Mouse (Mus musculus) ovary, postnatal 10 days (tissue): ENCODE results near the gene Mvb12b.
A peak's percentile ranks its signal among the peaks of the same experiment; 100 is the strongest.

Experiments used
- DNase-seq: peaks from one replicate; pipeline ENCODE4 v3.0.0; 2022; ENCODE audit warnings: low spot score

Mvb12b gene

DNA sequence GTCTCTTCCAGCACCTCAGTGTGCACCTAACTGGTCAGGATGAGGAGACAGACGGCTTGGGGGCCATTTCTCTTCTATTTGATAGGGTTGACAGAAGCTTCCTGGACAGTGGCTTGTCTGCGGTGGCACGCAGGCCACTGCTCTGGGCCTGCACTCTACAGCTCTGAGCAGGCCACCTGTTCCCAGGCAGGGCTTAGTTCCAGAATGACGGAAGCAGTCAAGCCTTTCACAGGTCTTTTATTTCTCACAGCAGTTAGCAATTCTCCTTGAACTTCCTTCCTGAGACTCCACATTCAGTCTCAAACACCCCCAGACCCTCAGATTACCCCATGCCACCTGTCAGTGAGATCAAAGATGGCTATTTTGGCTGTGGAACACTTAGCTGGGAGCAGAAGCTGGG lies 109.3 kb downstream of the Mvb12b start:
- no peak for DNase-seq

DNA sequence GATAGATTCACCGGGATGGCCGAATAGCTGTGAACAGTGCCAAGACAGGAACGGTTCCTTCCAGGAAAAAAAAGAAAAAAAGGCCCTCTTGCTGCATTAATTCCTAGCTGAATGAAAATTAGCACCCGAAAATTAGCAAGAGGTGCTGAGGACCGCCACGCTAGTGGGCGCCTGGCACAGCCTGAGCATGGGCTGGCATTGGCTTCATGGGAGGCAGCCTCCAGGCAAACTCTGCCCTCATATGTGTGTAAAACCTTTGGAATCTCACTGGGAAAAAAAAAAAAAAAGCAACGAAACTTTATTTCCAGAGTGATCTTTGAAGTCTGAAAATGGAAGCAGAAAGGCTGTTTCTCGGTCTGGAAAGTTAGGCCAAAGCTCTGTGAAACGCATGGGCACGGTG lies 110.7 kb downstream of the Mvb12b start:
- DNase-seq, result no peak

DNA sequence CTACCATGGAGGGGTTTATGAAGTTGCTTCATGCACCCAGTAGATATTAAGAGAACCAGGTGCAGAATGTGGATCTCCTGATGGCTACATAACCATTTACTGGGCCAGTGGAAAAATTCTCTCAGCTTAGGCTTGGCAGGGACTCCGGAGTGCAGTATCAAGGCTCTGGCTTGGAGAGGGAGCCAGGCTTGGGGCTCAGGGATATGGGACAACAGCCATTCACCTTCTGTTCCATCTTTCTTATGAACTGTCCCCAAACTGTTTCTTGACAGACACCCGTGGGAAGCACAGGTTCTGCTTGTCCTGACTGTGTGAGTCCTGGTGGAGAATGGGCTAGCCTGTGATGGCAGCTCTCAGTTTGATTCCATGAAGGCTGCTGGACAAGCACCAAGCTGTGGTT lies 112.9 kb downstream of the Mvb12b start:
- no peak for DNase-seq

DNA sequence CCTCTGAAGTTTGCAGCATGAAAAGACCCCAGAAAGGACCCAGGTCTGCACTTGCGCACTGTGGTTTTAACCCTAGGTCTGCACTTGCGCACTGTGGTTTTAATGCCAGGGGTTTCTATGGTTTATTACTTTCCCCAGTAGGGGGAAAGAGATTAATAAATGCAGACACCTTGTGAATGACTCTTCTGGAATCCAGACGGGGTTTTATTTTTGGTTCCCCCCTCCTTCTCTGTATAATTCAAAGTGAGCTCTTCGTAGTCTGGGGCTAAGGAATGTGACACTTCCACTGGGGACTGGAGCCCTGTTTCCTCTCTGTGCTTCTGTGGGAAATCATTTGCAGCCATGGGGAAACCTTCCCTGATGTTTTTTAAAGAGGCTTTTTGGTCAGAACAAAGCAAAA lies 113.6 kb downstream of the Mvb12b start:
- DNase-seq, result no peak

DNA sequence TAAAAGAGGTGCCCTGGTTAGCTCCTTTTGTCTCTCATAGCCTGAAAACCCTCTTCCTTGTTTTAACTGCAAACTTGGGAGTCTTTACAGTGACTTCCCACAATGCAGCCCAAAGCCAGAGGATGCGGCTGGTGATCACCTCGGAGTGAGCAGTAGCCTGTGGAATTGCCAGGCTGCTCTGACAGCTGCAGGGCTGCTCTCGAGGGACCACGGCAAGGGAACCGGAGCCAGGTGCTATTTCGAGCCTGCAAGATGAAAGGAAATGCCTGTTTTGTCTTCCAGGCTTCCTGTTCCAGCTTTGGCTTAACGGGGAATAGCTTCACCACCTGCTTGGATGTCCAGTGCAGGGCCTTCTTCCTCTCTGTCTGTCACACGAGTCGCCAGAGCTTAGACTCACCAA lies 115.3 kb downstream of the Mvb12b start:
- DNase-seq, result no peak

DNA sequence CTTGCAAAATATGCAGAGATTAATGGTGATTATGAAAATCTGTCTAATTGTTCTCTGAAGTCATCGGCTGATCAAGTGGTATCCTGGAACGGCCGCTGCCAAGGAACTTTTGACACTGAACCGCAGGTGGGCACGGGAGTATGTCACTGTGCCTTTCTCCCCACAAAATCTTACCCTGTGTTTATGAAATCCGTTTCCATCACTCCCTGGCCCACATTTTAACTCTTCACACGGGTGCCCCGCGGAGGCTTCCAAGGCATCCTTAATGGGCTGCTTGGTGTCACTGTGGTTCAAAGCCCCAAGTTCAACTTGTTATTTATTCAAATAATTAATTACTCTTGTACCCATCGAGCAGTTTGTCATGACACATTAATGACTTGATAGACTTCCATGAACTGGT lies 116.4 kb downstream of the Mvb12b start:
- no peak for DNase-seq

DNA sequence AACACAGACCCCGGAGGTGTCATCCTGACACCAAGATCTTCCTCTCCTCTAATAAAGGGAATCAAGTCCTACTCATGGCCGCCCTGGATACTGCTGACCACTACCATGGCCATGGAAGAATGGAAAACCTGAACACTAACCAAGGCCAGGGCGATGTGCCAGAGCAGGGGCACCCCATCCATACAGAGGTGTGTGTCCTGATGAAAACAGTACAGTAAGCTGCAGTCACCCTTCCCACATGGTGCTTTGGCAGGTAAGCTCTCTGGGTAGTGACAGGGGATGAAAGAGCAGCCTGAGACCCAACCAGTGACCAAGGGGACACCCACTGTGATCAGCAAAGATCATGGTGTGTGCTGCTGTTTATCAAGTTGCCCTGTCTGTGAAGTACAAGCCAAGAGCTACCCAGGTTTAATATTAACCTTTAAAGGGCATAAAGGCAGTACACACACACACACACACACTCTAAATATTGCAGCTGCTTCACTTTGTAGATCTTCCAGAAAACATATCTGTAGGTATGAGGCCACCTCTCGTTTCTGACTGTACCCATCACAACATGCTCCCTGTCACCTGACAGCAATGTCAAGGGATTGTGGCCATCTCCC lies 117.1 kb downstream of the Mvb12b start:
- DNase-seq, result no peak

DNA sequence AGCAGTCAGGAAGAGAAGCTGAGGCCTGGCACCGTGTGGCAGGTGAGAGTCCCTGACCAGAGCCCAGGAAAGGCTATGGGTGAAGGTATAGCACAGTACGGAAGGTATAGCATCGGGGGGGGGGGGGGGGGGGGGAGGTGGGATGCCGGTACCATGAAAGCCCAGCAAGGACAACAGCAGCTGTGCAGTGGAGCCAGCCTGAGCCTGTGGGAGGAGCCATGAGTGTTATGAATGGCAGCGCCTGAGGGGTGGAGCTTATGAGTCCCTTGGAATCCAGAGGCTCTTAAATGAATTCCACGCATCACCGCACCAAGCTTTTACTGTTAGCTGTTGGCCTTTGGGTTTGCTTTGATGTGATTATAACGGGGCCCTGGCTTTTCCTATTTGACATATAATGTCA lies 123.3 kb downstream of the Mvb12b start:
- DNase-seq, result no peak

DNA sequence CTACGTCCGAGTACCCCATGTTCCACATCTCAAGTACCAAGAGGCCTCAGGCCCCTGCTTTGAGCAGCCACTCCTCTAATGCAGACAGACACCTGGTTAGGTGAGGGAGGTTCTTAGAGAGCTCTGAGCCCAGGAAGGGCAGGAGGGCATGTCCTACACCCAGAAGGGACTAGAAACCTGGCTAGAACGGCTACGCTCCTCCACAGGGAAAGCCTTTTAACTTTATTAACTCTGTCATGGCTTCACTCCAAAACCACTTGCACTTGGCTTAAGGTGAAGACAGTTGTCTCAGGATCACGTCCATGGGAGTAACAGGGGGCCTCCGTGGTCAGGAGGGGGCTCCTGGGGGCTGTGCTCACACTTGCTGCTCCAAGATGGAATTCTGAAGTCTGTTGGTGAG lies 125.5 kb downstream of the Mvb12b start:
- DNase-seq, result no peak

DNA sequence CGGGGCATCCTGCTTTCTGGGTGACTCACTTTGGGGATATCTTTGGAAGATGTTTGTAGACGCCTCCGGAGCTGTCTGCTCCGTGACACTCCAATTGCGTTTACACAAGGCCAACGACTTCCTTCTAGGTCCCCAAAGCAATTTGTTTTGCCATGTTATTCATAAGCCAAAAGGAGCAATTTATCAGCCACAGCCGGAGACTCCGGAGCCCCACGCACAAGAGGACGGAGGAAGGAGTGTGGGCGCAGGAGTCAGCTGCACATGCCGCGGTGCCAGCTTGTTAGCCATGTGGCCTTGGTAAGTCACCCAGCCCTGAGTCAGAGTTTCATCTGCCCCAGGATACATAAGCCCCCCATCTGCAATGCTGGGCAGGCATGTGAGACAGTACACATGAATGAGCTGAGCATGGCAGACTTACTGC lies 127.2 kb downstream of the Mvb12b start:
- no peak for DNase-seq

DNA sequence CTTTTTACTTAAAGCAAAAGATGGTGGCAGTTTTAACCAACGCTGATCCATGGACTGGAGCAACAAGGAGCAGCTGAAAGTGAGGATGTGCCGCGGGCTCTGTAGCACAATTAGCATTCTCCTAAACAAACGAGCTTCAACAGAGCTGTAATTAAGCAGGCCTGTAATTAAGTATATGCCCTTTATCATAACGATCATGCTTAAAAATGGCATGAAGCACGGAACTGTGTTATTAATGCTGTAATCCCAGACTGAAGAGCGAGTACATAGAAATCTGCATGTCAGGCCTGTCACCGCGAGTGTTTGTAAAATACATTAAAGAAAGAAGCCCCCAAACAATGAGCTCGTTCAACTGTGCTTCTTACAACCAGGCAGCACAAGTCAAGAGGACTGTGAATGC lies 128.3 kb downstream of the Mvb12b start:
- no peak for DNase-seq

DNA sequence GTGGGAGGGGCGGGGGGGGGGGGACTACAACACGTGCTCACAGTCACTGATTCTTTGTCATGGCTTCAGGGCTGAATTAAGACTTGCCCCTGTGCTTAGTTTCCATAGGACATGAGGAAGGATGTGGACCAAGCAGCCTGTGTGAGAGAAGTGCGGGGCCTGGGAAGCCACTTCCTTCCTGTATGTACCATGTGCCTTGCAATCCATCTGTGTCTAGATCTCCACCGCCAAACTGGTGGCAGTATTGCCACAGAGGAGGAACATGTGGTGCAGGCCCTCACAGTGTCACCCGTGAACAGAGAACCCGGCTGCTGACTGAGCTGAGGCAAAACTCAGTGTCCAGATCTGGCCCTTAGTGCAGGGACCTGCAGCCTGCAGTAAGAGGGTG lies 132.1 kb downstream of the Mvb12b start:
- DNase-seq, result no peak

DNA sequence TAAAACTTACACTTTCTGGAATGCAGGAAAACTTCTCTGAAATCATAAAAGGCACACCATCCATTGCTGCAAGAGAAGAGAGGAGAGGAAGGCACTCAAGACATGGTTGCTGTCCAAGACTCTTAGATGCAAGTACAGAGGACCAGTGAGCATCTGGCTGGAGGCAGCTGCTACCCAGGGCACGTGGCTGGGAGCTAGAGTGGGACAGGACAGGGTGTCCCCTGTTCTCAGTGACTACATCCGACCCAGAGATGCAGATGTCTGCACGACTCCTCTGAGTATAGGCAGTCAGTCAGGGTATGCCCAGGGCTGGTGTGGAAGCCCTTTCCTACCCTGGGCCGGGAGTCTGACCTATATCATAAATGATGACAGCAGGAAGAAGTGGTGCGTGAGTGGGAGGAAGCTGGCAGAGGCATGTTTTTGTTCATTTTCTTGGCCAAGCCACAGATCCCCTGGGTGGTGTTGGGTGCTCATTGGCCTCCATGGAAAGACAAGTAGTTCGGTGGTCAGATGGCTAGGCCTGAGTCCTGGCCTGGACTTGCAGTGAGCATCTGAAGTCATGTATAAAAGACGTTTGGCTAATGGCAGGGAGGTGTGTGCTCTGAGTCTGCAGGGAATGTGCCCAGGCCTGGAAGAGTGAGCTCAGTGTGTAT lies 132.6 kb downstream of the Mvb12b start:
- no peak for DNase-seq

DNA sequence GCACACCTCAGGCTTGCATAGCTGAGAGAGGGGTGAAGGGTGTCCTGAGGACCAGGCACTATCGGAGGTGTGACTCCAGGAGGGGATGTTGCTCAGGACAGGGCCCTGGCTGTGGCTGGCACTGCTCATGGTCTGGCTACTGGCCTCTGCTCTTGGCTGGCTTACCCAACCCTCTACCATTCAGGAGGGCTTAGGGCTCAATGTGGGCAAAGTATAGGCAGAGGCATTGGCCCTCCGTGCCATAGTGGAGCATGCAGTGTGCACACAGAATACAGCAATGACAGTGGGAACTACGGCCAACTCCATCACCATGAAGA lies 133.5 kb downstream of the Mvb12b start:
- DNase-seq, result no peak

DNA sequence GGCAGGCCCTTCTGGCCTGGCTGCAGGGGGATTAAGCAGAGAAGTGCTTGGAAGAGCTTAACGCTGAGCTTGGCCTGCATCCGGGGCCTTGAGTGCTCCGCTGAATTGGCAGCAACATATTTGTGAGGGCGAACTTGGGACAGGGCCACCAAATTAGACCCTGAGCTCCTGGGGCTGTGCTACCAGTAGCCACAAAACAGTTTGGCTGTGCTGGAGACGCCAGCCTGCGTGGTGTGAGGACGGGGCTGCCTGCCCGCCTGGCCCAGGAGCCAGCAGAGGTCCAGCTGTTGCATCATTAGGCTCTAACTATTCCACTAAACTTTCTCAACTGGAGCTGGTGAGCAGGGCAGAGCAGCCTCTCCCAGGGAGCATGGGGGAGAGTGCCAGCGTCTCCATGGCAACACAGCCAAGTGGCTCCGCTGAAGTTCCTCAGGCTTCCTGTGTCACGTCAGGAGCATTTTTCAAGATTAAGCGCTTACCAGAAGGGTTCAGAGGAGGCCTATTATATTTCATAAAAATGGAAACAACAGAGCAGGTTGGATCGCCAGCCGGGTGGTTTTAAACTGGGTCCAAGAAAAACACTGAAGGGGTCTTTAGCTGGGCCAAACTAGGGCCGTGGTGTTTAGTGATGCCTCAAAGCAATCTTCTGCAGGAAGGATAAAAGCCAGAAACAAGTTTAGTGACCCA lies 134.0 kb downstream of the Mvb12b start:
- peak; percentile 38 for DNase-seq

DNA sequence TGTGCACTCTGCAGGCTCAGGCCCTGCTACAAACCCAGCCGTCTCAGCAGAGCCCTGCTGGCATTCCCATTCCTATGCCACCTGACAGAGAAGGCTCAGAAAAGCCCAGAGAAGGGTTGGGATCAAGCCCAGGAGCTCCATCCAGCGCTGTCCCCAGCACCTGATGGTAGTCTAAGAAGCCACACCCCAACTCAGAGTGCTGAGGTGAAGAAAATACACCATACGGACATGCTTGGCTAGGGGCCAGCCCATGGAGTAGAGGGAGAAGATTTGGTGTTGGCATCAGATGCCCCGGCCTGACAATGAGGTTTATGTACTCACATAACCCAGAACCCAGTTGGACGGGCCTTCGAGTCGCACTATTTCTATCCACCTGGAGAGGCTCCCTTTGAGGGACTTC lies 137.1 kb downstream of the Mvb12b start:
- DNase-seq, result no peak

DNA sequence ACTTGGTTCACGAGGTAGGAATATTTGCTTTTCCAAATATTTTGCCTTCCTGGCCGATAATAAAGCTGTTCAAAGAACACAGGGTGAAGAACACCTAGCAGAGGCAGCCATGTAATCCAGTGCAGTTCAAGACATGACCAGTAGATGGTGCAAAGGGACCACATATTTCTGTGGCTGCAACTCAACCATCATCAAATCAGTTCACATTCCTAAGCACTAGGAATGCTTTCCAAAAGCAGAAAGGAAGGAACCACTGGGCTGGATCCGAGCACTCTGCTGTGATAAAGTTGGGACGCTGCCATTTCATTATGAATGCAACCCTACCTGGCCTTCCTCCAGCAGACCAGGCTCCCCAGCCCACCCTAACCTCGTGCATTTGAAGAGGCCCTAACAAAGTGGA lies 141.3 kb downstream of the Mvb12b start:
- DNase-seq, result peak; percentile 44

DNA sequence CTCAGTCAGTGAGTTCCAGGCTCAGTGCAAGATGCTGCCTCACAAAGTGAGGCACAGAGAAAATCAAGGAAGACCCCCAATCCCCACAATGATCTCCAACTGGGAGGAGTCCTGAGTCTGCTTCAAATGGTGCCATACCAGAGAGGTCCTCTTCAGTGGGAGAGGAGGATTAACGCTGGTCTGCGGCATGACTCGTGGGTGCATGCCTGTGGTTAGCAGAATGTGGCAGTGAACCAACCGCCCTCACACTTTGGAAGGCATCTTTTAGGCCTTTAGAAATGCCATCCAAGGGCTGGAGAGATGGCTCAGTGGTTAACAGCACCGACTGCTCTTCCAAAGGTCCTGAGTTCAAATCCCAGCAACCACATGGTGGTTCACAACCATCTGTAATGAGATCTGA lies 142.0 kb downstream of the Mvb12b start:
- DNase-seq, result no peak

DNA sequence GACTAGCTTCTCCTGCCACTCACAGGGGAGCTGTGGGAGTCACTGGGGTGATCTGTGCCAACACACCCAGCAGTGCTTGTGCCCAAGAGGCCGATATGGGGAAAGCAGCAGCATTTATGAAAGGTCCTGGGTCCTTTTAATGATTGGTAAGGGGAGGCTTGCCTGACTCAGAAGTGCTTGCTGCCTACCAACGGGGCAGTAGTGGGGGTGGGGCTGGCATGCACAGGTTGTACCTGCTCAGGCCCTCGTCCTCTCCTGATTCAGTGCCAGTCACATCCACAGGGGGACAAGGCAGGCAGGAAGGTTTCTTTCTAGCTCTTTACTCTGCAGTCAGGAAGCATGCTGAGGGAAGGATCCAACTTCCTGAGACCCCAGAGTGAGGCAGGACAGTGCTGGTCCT lies 150.6 kb downstream of the Mvb12b start:
- no peak for DNase-seq

DNA sequence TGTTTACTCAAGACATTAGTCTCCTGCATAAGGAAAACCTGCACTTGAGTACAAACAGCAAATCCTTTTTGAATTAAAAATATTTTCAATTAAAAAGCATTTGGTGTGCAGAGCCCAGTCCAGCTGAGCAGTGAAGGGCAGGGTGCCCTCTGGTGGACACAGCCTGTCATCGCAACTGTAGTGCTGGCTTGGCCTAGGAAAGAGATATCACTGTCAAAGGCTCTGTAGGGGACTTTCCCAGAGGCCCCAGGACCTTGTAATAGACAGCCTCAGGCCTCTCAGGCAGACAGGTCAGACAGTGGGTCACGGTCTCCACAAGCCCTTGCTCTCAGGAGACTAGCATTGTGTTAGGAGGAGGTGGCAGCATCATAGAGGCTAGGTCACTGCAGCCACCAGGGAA lies 151.0 kb downstream of the Mvb12b start:
- DNase-seq, result no peak

DNA sequence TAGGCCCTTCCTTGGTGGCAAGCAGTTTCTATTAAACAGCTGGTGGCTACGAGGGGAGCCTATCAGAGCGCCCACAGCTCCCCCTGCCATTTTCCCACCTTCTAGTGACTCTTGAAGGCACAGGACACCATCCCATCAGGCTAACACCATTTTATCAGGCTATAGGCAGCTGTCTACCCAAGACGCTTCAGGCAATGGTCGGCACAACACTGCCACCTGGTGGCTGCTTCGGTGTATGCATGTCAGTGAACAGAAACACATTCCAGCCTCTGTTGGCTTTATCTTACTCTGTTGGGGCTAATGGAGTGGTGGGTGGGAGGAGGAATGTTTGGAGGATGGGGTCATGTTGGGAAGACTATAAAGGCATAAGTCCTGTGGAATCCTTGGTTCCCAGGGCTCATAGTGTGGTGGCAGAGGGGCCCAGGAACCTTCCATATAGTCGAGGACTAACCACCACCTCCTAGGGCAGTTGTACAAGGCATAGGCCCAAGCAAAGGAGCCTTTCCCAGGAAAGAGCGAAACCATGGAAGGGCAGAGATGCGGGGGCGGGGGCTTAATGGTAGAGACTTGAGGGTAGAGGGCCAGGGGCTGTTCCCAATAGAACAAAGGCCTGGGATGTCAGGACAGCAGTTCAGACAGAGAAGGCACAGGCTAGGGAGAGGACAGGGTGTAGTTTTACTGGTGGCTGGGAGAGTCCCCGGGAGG lies 152.8 kb downstream of the Mvb12b start:
- peak; percentile 66 for DNase-seq

DNA sequence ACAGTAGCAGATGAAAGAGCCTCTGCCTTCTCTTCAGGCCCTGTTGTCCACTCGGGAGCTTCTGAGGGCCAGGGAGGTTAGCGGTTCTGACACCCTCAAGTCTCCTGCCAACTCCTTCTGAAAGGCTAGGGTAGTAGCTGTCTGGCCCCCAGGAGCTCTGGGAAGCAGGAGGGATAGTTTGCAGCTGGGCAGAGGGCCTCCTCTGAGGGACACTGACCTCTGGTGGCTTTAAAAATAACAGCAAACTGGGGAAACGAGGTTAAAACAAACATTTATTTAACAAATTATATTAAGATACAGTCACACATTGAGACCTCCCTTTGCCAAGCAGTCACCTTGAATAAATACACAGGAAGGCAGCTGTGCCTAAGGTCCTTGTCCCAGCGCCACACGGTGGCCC lies 158.0 kb downstream of the Mvb12b start:
- no peak for DNase-seq

DNA sequence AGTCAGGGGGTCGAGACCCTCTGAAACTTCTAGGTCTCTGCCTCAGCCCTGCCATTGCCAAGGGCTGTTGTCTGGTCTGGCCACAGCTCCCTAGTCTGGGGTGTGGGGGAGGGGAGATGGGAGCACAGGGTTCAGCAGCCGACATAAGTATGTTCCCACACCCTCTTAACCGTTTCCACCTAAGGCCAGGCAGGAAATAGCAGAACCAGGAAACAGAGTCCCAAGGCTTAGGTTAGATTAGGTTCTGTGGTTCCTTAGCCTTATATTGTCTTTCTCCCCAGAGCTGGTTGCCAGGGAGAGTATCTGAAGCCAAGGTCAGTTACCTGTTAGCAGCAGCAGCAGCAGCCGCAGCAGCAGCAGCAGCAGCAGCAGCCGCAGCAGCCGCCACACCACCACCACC lies 160.5 kb downstream of the Mvb12b start:
- DNase-seq, result no peak
